Mouse (Mus musculus) heart, adult 9 months (tissue): ENCODE data around the gene Gm8906.
"Not testable (repeated sequence)": the region's sequence is repeated elsewhere in the genome, so short reads cannot be mapped to it uniquely, and the experiment has no call there.

Source experiments
- DNase-seq, 2 experiments: peaks; one replicate each; pipeline ENCODE4 v3.0.0; 2022; ENCODE audit warnings: low spot score in 2 of 2

Gene Gm8906

GRCm38 (mm10) chr5:11502385-11502784 lies at the start of gene Gm8906:
TSS of gene Gm8906 (plus strand) at chr5:11502685.
- not testable (repeated sequence) for DNase-seq
